Mouse (Mus musculus) cerebellum, adult 2 months (tissue): ENCODE data around the gene Setd3.

Experiments
- CTCF ChIP-seq: fragments of 200-500 bp; IDR thresholded peaks from 2 replicates; pipeline ENCODE4 v1.5.1; 2011; ENCODE audit warnings: low read depth, mild to moderate bottlenecking, control low read depth, low read length, moderate library complexity, borderline replicate concordance; ENCODE audit not compliant: insufficient read depth
- POLR2A ChIP-seq: fragments of 200-500 bp; IDR thresholded peaks from 2 replicates; pipeline ENCODE4 v1.6.1; 2011; ENCODE audit warnings: low read length, control low read depth, borderline replicate concordance; ENCODE audit not compliant: insufficient read depth

GRCm38 (mm10) chr12:108208726-108209438, 29.8 kb upstream of the Setd3 start:
- TF ChIP-seq CTCF (peak; percentile 94), POLR2A (no peak)
